Mouse (Mus musculus) embryonic facial prominence, embryonic 13.5 days (tissue): Measurements from ENCODE around the gene Klk1b16. TPM values are rescaled to one million over a fixed set of nuclear protein-coding genes. Genes with fewer than 3 reads are reported as not detected.
"Not testable (repeated sequence)": the region's sequence is repeated elsewhere in the genome, so short reads cannot be mapped to it uniquely, and the experiment has no call there.

Experiments used
- ATAC-seq: fragments of 200-750 bp; cut with Nextera tagmentation; 2 replicates; pipeline ENCODE4 v1.8.0; 2017; ENCODE audit warnings: low read depth; ENCODE audit not compliant: insufficient number of reproducible peaks, insufficient read depth, low FRiP score, low TSS enrichment
- H3K27ac ChIP-seq: fragments of 300-500 bp; sonication (generic); 2 replicates; pipeline ENCODE4 v1.5.1; 2015; ENCODE audit warnings: moderate library complexity, mild to moderate bottlenecking, inconsistent platforms
- H3K27me3 ChIP-seq: fragments of 300-500 bp; sonication (generic); 2 replicates; pipeline ENCODE4 v1.6.1; 2015; ENCODE audit warnings: mild to moderate bottlenecking, inconsistent platforms
- H3K36me3 ChIP-seq: fragments of 300-500 bp; sonication (generic); 2 replicates; pipeline ENCODE4 v1.6.1; 2015; ENCODE audit warnings: mild to moderate bottlenecking, inconsistent platforms
- H3K4me1 ChIP-seq: fragments of 300-500 bp; sonication (generic); 2 replicates; pipeline ENCODE4 v1.6.1; 2015; ENCODE audit warnings: inconsistent platforms
- H3K4me2 ChIP-seq: fragments of 300-500 bp; sonication (generic); 2 replicates; pipeline ENCODE4 v1.6.1; 2015; ENCODE audit warnings: moderate library complexity, mild to moderate bottlenecking, inconsistent platforms
- H3K4me3 ChIP-seq: fragments of 300-500 bp; sonication (generic); 2 replicates; pipeline ENCODE4 v1.5.1; 2015; ENCODE audit warnings: mild to moderate bottlenecking, inconsistent platforms
- H3K9ac ChIP-seq: fragments of 300-500 bp; sonication (generic); 2 replicates; pipeline ENCODE4 v1.6.1; 2015; ENCODE audit warnings: mild to moderate bottlenecking, inconsistent platforms
- H3K9me3 ChIP-seq: fragments of 300-500 bp; sonication (generic); 2 replicates; pipeline ENCODE4 v1.6.1; 2016; ENCODE audit warnings: inconsistent platforms
- WGBS: fragments of 180-500 bp; shearing (Covaris S2); methylation state at CpG from one replicate; pipeline ENCODE4 v1.1.7; 2015; ENCODE audit warnings: mixed read lengths; 5-methylcytosine and 5-hydroxymethylcytosine counted together
- polyA plus RNA-seq: library from polyadenylated mRNA; unstranded; fragments of >200 nt; fragmentation: Nextera tagmentation; extraction: Ambion mirVana; gene quantifications from 2 replicates; pipeline ENCODE4 v1.2.1, GENCODE M21; 2015

The Klk1b16 gene
- polyA plus RNA-seq = not detected in 2 replicates

DNA sequence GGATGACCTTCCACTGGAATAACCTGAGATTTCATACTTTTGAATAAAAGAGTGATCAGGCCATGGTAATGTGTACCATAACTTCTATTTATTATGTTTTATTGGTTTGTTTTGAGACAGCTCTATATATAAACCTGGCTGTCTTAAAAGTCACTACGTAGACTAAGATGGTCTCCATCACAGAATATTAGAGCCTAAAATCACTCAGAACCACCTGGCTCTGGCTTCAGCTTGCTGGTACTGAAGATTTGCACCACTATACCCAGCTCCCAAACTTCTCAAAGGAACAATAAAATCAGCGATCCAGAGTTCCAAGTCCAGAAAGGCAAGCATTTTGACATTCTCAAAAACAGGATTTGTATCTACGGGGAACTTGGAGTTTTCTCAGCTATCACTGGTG is at the start of gene Klk1b16:
TSS of gene Klk1b16 (plus strand) at position 301 of the 400 bp plus-strand sequence.
- Histone ChIP-seq H3K27me3 (no peaks in the 10 kb centered on the region), H3K9me3 (no peaks in the 10 kb centered on the region), H3K4me2 (no peak within 1 kb of the TSS), H3K27ac (no peak within 1 kb of the TSS), H3K36me3 (no peaks in the 10 kb centered on the region), H3K4me1 (no peaks in the 10 kb centered on the region), H3K4me3 (no peak within 1 kb of the TSS), H3K9ac (no peak within 1 kb of the TSS)
- no peak for ATAC-seq
- 88% methylated on average over 3 of the region's 3 CpGs for WGBS

DNA sequence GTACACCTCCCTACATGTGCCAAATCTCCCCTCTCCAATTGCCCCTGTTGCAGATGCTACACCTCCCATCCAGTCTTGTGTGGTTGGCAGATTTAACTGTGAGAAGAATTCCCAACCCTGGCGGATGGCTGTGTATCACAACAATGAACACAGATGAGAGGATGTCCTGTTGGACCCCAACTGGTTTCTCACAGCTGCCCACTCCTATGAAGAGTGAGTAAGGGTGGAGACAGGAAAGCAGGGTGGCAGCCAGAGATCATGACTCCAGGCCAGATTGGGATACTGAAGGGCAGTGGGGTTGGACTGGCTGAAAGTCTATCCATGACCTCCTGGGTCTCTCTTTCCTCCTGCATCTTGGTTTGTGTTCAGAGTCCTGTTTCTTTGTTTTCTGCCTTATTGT is 40.5 kb upstream of the Klk1b16 start:
- H3K27ac ChIP-seq = no peak overlapping the region
- no peak overlapping the region for H3K9ac ChIP-seq
- no peak for ATAC-seq
- H3K4me3 ChIP-seq = no peak overlapping the region
- no peaks in the 10 kb centered on the region for H3K36me3 ChIP-seq
- 77% methylated on average over 1 of the region's 1 CpGs for WGBS
- no peaks in the 10 kb centered on the region for H3K27me3 ChIP-seq
- no peaks in the 10 kb centered on the region for H3K9me3 ChIP-seq
- H3K4me2 ChIP-seq = no peak overlapping the region
- no peaks in the 10 kb centered on the region for H3K4me1 ChIP-seq

DNA sequence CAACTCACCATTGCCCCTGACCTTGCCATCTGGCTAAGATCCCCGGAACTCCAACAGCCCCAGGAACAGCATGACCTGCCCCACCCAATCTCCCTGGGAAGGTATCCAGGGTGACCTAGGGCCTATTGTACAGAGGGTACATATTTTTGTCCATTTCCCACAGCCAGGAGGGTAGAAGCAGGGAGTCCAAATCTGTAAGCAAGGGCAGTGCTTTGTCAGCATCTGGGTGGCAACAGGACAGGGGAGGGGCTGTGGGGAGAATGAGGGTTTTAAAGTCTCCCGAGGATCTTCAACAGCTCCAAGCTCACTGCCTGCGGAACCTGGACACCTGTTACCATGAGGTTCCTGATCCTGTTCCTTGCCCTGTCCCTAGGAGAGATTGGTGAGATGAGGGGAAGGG is 34.5 kb upstream of the Klk1b16 start, which contains the start of gene Klk1b21:
TSS of gene Klk1b21 (plus strand) at position 301 of the 400 bp plus-strand sequence.
- not testable (repeated sequence) for H3K27me3 ChIP-seq, H3K27ac ChIP-seq, H3K9me3 ChIP-seq, ATAC-seq, H3K4me2 ChIP-seq, H3K4me1 ChIP-seq, H3K36me3 ChIP-seq, H3K9ac ChIP-seq, H3K4me3 ChIP-seq
- 82% methylated on average over 3 of the region's 3 CpGs for WGBS

DNA sequence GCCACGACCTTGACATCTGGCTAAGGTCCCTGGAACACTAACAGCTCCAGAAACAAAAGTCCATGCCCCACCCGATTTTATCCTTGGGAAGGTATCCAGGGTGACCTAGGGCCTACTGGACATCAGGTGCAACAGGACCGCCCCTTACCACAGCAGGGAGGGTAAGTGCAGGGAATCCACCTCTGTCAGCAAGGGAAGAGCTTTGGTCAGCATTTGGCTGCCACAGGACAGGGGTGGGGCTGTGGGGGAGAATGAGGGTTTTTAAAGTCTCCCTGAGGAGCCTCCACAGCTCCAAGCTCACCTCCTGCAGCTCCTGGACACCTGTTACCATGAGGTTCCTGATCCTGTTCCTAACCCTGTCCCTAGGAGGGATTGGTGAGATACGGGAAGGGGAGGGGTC is 24.2 kb upstream of the Klk1b16 start, which contains the start of gene Klk1b22:
TSS of gene Klk1b22 (plus strand) at position 301 of the 400 bp plus-strand sequence.
- no peak within 1 kb of the TSS for H3K4me3 ChIP-seq
- no peaks in the 10 kb centered on the region for H3K4me1 ChIP-seq
- 61% methylated on average over 4 of the region's 4 CpGs for WGBS
- no peaks in the 10 kb centered on the region for H3K36me3 ChIP-seq
- H3K27ac ChIP-seq = no peak within 1 kb of the TSS
- no peak within 1 kb of the TSS for H3K4me2 ChIP-seq
- ATAC-seq = no peak
- no peak within 1 kb of the TSS for H3K9ac ChIP-seq
- no peaks in the 10 kb centered on the region for H3K27me3 ChIP-seq
- no peaks in the 10 kb centered on the region for H3K9me3 ChIP-seq

DNA sequence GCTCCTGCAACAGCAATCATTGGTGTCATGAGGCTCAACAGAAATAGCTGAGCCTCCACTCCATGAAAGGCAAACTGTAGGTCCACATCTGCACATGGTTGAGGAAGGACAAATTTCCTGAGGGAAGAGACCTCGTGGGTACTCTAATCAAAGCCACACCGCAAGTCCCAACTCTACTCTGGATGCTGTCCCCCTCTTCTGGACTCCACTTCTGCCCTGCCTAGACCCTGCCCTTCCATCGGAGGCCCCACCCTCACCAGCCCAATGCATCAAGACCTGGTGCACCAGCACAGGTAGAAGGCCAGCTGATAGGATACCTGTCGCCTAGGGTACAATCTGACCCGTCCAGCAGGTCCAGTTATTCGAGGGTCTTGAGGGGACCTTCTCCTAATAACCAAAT is 13.1 kb upstream of the Klk1b16 start:
- ATAC-seq = no peak
- WGBS = 87% methylated on average over 6 of the region's 6 CpGs

DNA sequence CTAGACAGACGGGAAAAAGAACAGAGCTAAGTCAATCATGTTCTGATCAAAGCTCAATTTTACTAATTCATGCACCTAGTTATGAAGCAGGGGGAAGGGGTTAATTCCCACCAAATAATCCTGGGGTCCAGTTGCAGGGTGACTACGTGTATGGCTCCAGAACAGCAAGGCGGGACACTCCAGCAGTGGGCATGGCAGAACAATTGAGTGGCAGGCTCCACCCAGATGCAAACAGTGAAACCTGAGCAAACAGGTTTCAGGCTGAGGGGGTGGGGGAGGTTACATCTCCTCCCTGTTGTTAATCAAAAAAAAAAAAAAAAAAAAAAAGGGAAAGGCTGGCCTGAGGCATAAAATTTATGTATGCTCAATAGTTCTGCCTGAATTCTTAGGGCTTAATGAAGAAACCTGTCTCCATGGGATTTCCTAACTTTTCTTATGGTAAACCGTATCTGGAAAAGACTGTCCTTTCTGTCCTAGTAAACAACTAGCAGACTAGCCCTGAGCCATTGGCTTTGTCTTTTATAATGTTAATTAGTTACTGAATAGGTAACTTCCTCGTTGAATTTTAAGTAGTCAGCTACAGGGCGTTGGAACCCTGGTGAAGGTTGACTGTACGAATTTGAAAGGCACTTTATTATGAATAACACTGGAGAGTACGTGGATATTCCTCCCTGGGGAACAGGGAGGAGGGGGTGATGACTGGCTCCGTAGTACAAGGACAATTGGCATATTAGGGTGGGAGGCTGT is 42.9 kb downstream of the Klk1b16 start:
- H3K4me3 ChIP-seq = no peak overlapping the region
- no peaks in the 10 kb centered on the region for H3K36me3 ChIP-seq
- H3K9ac ChIP-seq = no peak overlapping the region
- no peak overlapping the region for H3K4me2 ChIP-seq
- no peaks in the 10 kb centered on the region for H3K4me1 ChIP-seq
- no peak overlapping the region for H3K27ac ChIP-seq
- ATAC-seq = no peak
- WGBS = 57% methylated on average over 9 of the region's 9 CpGs
- H3K27me3 ChIP-seq = no peaks in the 10 kb centered on the region
- H3K9me3 ChIP-seq = no peaks in the 10 kb centered on the region

More for the DNA sequence above, 13.1 kb upstream of the Klk1b16 start:
- Histone ChIP-seq H3K36me3 (no peaks in the 10 kb centered on the region), H3K27me3 (no peaks in the 10 kb centered on the region), H3K4me2 (no peak overlapping the region), H3K4me3 (no peak overlapping the region), H3K4me1 (no peaks in the 10 kb centered on the region), H3K9ac (no peak overlapping the region), H3K9me3 (no peaks in the 10 kb centered on the region), H3K27ac (no peak overlapping the region)

DNA sequence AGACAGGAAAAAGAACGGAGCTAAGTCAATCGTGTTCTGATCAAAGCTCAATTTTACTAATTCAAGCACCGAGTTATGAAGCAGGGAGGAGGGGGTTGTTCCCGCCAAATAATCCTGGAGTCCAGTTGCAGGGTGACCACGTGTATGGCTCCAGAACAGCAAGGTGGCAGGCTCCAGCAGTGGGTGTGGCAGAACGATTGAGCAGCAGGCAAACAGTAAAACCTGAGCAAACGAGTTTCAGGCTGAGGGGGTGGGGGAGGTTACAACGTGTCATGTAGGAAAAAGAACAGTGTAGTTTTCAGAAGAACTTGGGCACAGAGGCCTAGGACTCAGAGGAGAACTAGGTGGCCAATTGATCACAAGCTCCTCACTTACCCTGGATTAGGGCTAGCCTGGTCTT is 49.9 kb downstream of the Klk1b16 start:
- not testable (repeated sequence) for H3K27ac ChIP-seq, H3K9me3 ChIP-seq, H3K4me1 ChIP-seq, H3K27me3 ChIP-seq, H3K36me3 ChIP-seq, ATAC-seq, H3K4me2 ChIP-seq, H3K4me3 ChIP-seq, H3K9ac ChIP-seq
- 64% methylated on average over 8 of the region's 8 CpGs for WGBS

DNA sequence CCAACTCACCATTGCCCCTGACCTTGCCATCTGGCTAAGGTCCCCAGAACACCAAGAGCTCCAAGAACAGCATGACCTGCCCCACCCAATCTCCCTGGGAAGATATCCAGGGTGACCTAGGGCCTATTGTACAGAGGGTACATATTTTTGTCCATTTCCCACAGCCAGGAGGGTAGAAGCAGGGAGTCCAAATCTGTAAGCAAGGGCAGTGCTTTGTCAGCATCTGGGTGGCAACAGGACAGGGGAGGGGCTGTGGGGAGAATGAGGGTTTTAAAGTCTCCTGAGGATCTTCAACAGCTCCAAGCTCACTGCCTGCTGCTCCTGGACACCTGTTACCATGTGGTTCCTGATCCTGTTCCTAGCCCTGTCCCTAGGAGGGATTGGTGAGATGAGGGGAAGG is 51.4 kb downstream of the Klk1b16 start, which contains the start of gene Klk1b24:
TSS of gene Klk1b24 (plus strand) at position 301 of the 400 bp plus-strand sequence.
- H3K27ac ChIP-seq, H3K36me3 ChIP-seq, H3K4me3 ChIP-seq, H3K4me2 ChIP-seq, H3K9ac ChIP-seq, H3K4me1 ChIP-seq, ATAC-seq, H3K27me3 ChIP-seq, H3K9me3 ChIP-seq: not testable (repeated sequence)

Other genes starting within 250 kb of the Klk1b16 start
- gene Klk15, start 203.0 kb upstream of the Klk1b16 start, polyA plus RNA-seq = not detected in 2 replicates
- gene Klk1b8, start 186.1 kb upstream of the Klk1b16 start, polyA plus RNA-seq = not detected in 2 replicates
- gene Klk1b1, start 170.0 kb upstream of the Klk1b16 start, polyA plus RNA-seq = not detected in 2 replicates
- gene Klk1b9, start 160.7 kb upstream of the Klk1b16 start, polyA plus RNA-seq = not detected in 2 replicates
- gene Klk1b11, start 140.9 kb upstream of the Klk1b16 start, polyA plus RNA-seq = not detected in 2 replicates
- not detected in 2 replicates for gene Klk1b26, start 124.6 kb upstream of the Klk1b16 start, polyA plus RNA-seq
- gene Klk1b27, start 84.5 kb upstream of the Klk1b16 start, polyA plus RNA-seq = not detected in 2 replicates
- not detected in 2 replicates for gene Klk1b21, start 34.4 kb upstream of the Klk1b16 start, polyA plus RNA-seq
- gene Klk1b22, start 24.1 kb upstream of the Klk1b16 start, polyA plus RNA-seq = not detected in 2 replicates
- gene Klk1b24, start 51.5 kb downstream of the Klk1b16 start, polyA plus RNA-seq = not detected in 2 replicates
- not detected in 2 replicates for gene Klk1b3, start 61.4 kb downstream of the Klk1b16 start, polyA plus RNA-seq
- gene Klk1b4, start 70.7 kb downstream of the Klk1b16 start, polyA plus RNA-seq = not detected in 2 replicates
- not detected in 2 replicates for gene Klk1b5, start 79.2 kb downstream of the Klk1b16 start, polyA plus RNA-seq
- gene Klk1, start 88.6 kb downstream of the Klk1b16 start, polyA plus RNA-seq = not detected in 2 replicates
- 0.21 TPM in 1 of 2 replicates, not detected in the other for gene Gm36864, start 99.4 kb downstream of the Klk1b16 start, polyA plus RNA-seq
- 1.4 TPM in 2 replicates for gene 1700028J19Rik, start 109.9 kb downstream of the Klk1b16 start, polyA plus RNA-seq
- 199 and 210 TPM in 2 replicates for gene 2410002F23Rik, start 110.0 kb downstream of the Klk1b16 start, polyA plus RNA-seq
- 0.13 TPM in 1 of 2 replicates, not detected in the other for gene Acp4, start 120.6 kb downstream of the Klk1b16 start, polyA plus RNA-seq
- gene Gm15517, start 124.7 kb downstream of the Klk1b16 start, polyA plus RNA-seq = not detected in 2 replicates
- 9.1 and 11.9 TPM in 2 replicates for gene Clec11a, start 170.1 kb downstream of the Klk1b16 start, polyA plus RNA-seq
- gene Shank1, start 173.5 kb downstream of the Klk1b16 start, polyA plus RNA-seq = 5.5 and 6.8 TPM in 2 replicates
- 4.1 and 4.9 TPM in 2 replicates for gene Syt3, start 247.3 kb downstream of the Klk1b16 start, polyA plus RNA-seq
- 0.19 and 1.4 TPM in 2 replicates for gene 1700008O03Rik, start 249.1 kb downstream of the Klk1b16 start, polyA plus RNA-seq